Mouse (Mus musculus): ENCODE results near the gene Galnt13. TPM values are rescaled to one million over a fixed set of nuclear protein-coding genes. Genes with fewer than 3 reads are reported as not detected.

Gene Galnt13
- total and polyA plus RNA-seq, 3 experiments = not detected

DNA sequence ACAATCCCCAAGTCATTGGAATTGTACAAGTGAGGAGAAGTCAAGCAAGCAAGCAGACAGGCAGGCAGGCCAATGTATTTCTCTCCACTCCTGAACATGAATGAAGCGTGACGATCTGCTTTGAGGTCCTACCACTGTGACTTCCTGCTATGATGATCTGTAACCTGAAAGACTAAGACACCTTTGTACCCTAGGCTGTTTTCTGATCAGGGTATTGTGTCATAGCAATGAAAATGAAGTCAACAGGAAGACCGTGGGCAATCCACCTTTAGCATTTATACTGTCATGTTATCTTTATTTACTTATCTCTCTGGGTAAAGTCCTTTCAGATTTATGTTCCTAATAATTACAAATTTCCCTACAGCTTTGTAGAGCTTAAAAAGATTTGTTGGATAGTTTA is 500.3 kb downstream of the Galnt13 start:
- Histone ChIP-seq H3K27me3 (replicated peaks) (no peaks in the 10 kb centered on the region), H3K4me3 (replicated peaks in 1 of 3; ENCODE audit: low read depth in 2 of 3, low read length in 2 of 3, poor library complexity in 1 of 3) (no peak overlapping the region), H3K9me3 (replicated peaks; ENCODE audit: low read length) (peaks cover 18% of the 10 kb centered on the region), H3K9ac (ENCODE audit: insufficient read depth, low read depth) (no peak overlapping the region), H3K36me3 (replicated peaks in 1 of 2; ENCODE audit: control insufficient read depth in 1 of 2, insufficient read depth in 1 of 2, low read length in 1 of 2) (no peaks in the 10 kb centered on the region), H3K4me1 (ENCODE audit: control insufficient read depth in 1 of 2, insufficient read depth in 2 of 2) (no peaks in the 10 kb centered on the region), H3K4me2 (ENCODE audit: insufficient read depth, low read depth, poor library complexity, severe bottlenecking) (no peak overlapping the region), H3K79me2 (replicated peaks; ENCODE audit: control insufficient read depth, extremely low read depth, insufficient read depth, poor library complexity, severe bottlenecking) (no peaks in the 10 kb centered on the region), H3K27ac (ENCODE audit: insufficient read depth, low read depth) (no peak overlapping the region)
- dilution Hi-C loops (cut with MboI; ENCODE audit: extremely low pct_ligation_motif_present, extremely low pct_unique_long_range_greater_than_20kb, low sequenced_read_pairs) = no loop called here
- in situ Hi-C loops (cut with MboI; ENCODE audit: low pct_ligation_motif_present, low pct_unique_long_range_greater_than_20kb, low sequenced_read_pairs) = no loop called here
- TF ChIP-seq JUN (IDR thresholded peaks at IDR 0.05; ENCODE audit: insufficient read depth, low read depth, low read length) (no peak), TCF12 (IDR thresholded peaks at IDR 0.05; ENCODE audit: low read depth, low read length) (no peak), MAZ (IDR thresholded peaks at IDR 0.05; ENCODE audit: low read depth, low read length) (no peak), RCOR1 (conservative IDR thresholded peaks at IDR 0.05; ENCODE audit: low read depth, low read length) (no peak), RAD21 (IDR thresholded peaks at IDR 0.05; ENCODE audit: low read depth, low read length) (no peak), USF2 (conservative IDR thresholded peaks at IDR 0.05; ENCODE audit: low read depth, low read length) (no peak), TBP (conservative IDR thresholded peaks at IDR 0.05; ENCODE audit: low read depth, low read length) (no peak), ETS1 (conservative IDR thresholded peaks at IDR 0.05; ENCODE audit: low read depth, low read length) (no peak), SMC3 (IDR thresholded peaks at IDR 0.05; ENCODE audit: low read depth, low read length) (no peak), EP300 (IDR thresholded peaks at IDR 0.05; ENCODE audit: low read length) (no peak), PAX5 (IDR thresholded peaks at IDR 0.05; ENCODE audit: low read length) (no peak)
- no peak for DNase-seq (ENCODE audit: extremely low read depth)

DNA sequence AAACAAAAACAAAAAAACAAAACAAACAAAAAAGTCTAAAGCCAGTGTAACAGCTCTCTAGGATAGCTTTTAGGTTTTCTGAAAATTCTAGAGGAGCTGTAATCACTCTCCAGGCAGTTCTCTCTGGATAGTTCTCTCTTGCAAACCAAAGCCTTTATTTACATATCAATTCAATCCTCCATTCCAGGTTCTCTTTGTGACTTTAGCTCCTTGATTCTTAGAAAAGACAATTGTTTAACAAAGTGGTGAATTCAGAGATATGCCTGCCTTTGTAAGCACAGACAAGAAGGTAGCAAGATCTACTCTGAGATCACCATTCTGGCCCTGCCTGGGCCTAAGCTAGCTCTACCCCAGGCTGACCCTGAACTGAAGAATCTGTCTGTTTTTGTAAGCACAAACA is 501.2 kb downstream of the Galnt13 start:
- no peaks in the 10 kb centered on the region for H3K36me3 ChIP-seq (replicated peaks in 1 of 2; ENCODE audit: control insufficient read depth in 1 of 2, insufficient read depth in 1 of 2, low read length in 1 of 2)
- peaks cover 13% of the 10 kb centered on the region for H3K9me3 ChIP-seq (replicated peaks; ENCODE audit: low read length)
- no peak overlapping the region for H3K4me2 ChIP-seq (ENCODE audit: insufficient read depth, low read depth, poor library complexity, severe bottlenecking)
- dilution Hi-C loops (cut with MboI; ENCODE audit: extremely low pct_ligation_motif_present, extremely low pct_unique_long_range_greater_than_20kb, low sequenced_read_pairs) (no loop called here), in situ Hi-C loops (cut with MboI; ENCODE audit: low pct_ligation_motif_present, low pct_unique_long_range_greater_than_20kb, low sequenced_read_pairs) (no loop called here)
- H3K9ac ChIP-seq (ENCODE audit: insufficient read depth, low read depth) = no peak overlapping the region
- no peaks in the 10 kb centered on the region for H3K79me2 ChIP-seq (replicated peaks; ENCODE audit: control insufficient read depth, extremely low read depth, insufficient read depth, poor library complexity, severe bottlenecking)
- H3K4me1 ChIP-seq (ENCODE audit: control insufficient read depth in 1 of 2, insufficient read depth in 2 of 2) = no peaks in the 10 kb centered on the region
- DNase-seq (ENCODE audit: extremely low read depth) = no peak
- TF ChIP-seq EP300 (IDR thresholded peaks at IDR 0.05; ENCODE audit: low read length) (no peak), TCF12 (IDR thresholded peaks at IDR 0.05; ENCODE audit: low read depth, low read length) (no peak), POLR2A (IDR thresholded peaks at IDR 0.05; ENCODE audit: low read depth, low read length) (no peak), USF2 (conservative IDR thresholded peaks at IDR 0.05; ENCODE audit: low read depth, low read length) (no peak), MYC (IDR thresholded peaks at IDR 0.05; ENCODE audit: low read depth, low read length) (no peak), NRF1 (IDR thresholded peaks at IDR 0.05; ENCODE audit: low read depth, low read length) (no peak), TBP (conservative IDR thresholded peaks at IDR 0.05; ENCODE audit: low read depth, low read length) (no peak), IRF4 (IDR thresholded peaks at IDR 0.05; ENCODE audit: low read depth, low read length) (no peak), ZC3H11A (IDR thresholded peaks at IDR 0.05; ENCODE audit: low read depth, low read length) (no peak), UBTF (IDR thresholded peaks at IDR 0.05; ENCODE audit: low read depth, low read length) (no peak), SMC3 (IDR thresholded peaks at IDR 0.05; ENCODE audit: low read depth, low read length) (no peak), CHD2 (IDR thresholded peaks at IDR 0.05; ENCODE audit: low read length) (no peak)
- no peak overlapping the region for H3K27ac ChIP-seq (ENCODE audit: insufficient read depth, low read depth)
- no peak overlapping the region for H3K4me3 ChIP-seq (replicated peaks in 1 of 3; ENCODE audit: low read depth in 2 of 3, low read length in 2 of 3, poor library complexity in 1 of 3)
- H3K27me3 ChIP-seq (replicated peaks) = no peaks in the 10 kb centered on the region

All from CH12.LX (cell line).